Mouse (Mus musculus) activated CD4-positive, CD25-positive, alpha-beta regulatory T cell, adult 4 months (primary cell): Measurements from ENCODE around the gene Lhx2. TPM values are rescaled to one million over a fixed set of nuclear protein-coding genes. Genes with fewer than 3 reads are reported as not detected.

Experiments
- ATAC-seq: one replicate; pipeline ENCODE4 v1.8.0; 2017
- polyA plus RNA-seq, 2 experiments: library from polyadenylated mRNA; unstranded; fragments of 100-300 nt; shearing (Covaris generic); gene quantifications; one replicate each; pipeline ENCODE4 v1.2.1; 2017

Gene Lhx2
- polyA plus RNA-seq, 2 experiments from 2014 or later, result not detected

DNA sequence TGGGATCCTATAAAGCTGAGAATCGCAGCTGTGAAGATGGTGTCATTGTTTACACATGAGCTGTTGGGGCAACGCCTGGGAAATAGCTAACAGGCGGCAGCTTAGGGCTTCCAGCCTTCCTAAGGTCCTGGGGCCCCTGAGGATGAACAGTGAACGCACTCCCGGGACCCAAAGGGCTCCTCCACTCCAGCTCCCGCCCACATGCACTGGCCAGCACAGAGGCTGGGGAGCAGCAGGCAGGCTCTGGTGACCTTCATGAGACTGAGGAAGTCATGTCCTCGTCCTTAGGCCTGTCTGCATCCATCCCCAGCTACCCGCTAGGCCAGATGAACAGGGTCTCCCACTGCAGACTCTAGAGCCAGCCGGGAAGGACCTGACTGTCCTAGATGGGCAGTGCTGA is 27.9 kb downstream of the Lhx2 start:
- ATAC-seq, result no peak

GRCm38 (mm10) chr2:38367852-38368251 is 28.8 kb downstream of the Lhx2 start:
- ATAC-seq, result no peak

GRCm38 (mm10) chr2:38368746-38369330 is 29.8 kb downstream of the Lhx2 start:
- ATAC-seq, result peak; percentile 63

DNA sequence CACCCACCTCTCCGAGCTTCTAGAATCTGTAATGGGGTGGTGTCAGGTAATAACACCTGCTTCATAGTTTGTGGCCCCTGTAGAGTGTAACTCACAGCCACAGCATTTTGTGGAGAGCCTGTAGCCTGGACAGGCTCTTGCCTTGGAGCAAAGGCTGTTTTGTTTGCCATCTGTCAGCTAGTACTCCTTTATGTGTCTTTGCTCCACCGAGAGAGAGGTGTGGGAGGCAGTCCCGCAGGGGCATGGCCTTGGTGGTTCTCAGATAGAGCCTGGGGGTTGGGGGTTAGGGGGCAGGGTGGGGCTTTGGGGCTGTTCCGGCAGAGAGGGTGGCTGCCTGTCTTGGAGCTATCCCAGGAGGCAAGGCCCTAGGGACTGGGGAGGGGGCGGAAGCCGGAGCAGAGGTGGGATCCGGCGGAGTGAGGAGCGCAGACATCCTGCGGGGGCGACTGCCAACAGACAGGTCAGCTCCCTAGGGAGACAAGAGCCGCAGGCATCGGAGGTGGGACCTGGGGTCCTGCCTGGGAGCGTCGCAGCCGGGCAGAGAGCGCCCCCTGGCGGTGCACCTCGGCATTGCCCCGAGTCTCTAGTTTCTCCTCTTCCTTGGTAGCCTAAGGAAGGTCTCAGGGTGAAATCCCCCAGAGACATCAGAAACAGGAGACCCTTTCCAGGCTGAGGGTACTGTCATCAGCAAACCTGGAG is 36.7 kb downstream of the Lhx2 start:
- ATAC-seq, result no peak

- ATAC-seq, result no peak
Observed at GRCm38 (mm10) chr2:38377254-38377653, 38.2 kb downstream of the Lhx2 start.

GRCm38 (mm10) chr2:38378346-38378745 is 39.3 kb downstream of the Lhx2 start:
- peak; percentile 61 for ATAC-seq

DNA sequence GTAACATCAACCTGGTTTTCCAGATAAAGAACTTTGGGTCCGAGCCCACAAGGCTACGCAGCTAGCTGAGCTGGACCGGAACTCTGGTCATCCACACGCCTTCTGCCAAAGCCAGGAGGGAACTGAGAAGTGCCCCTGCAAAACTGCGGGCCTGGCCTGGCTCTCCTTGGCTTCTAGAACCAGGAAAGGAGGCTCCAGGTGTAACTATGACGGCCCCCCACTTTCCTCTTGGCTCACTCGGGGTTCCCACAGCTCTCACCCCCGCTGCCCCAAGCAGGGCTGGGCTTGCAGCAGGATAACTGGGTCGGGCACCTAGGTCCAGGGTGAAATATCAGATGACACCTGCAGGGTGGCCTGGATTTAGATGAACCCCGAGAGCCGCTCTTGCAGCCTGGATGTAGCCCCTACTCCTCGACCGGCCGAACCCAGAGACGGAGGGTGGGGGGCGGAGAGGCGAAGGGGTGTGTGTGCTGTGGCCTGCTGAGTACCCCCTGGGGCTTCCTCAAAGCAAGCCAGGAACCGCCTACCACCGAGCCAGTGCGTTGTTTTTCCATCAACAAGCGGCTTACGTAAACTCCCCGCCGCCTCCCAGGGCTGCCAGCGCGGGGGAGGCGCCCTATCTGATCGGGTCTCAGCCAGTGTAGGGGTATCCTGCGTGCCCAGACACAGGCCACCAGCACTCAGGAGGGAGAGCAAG is 39.9 kb downstream of the Lhx2 start:
- peak; percentile 35 for ATAC-seq

DNA sequence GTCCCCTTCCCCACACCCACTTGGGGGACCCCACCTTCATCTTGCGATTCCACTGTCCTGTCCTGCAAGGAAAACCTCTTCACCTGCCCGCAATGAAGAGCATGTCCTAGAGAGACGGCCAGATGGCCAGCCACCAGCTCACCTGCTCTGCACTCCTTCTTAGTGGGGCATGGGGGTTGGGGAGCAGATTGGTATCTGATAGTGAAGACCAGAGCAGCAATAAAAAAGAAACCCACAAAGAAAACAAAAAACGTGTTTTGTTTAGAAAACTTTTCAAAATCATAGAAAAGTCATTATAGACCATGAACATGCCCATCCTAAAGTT is 40.4 kb downstream of the Lhx2 start:
- no peak for ATAC-seq

DNA sequence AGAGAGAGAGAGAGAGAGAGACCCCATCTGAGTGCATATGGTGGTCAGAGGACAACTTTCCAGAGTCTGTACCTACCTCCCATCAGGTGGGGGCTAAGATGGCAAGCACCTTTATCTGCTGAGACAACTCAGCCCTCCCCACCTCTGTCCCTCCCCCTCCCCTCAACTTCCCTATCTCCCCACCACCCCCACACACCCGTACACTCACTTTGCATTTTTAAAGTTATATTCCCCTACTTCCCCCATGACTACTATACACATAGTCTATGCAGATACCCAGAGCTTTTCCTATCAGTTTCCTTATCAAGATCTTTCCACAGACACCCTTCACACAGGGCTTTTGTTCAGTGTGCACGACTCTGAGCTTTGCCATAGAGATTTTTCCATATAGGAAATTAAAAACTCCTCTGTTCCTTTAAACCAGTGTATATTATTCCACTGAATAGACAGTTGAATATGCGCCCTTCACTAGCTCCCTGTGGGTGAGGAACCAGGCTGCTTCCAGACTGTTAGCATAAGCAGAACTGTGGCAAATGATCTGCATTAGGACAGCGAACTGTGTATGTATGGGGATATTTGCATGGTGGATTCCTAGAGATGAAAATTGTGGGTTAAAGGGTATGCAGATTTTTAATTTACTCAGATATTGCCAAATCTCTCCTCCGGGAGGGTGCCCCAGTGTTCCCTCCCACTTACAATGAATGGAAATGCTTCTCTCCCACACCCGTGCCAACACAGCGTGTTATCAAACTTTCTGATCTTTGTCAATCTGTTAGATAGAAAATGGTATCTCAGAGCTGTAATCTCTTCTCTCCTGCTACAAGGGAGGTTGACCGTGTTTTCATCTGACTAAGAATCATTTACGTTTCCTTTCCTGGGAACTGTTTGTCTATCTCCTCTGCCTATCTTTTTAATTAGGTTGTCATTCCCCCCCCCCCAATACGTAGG is 41.3 kb downstream of the Lhx2 start:
- ATAC-seq, result no peak

DNA sequence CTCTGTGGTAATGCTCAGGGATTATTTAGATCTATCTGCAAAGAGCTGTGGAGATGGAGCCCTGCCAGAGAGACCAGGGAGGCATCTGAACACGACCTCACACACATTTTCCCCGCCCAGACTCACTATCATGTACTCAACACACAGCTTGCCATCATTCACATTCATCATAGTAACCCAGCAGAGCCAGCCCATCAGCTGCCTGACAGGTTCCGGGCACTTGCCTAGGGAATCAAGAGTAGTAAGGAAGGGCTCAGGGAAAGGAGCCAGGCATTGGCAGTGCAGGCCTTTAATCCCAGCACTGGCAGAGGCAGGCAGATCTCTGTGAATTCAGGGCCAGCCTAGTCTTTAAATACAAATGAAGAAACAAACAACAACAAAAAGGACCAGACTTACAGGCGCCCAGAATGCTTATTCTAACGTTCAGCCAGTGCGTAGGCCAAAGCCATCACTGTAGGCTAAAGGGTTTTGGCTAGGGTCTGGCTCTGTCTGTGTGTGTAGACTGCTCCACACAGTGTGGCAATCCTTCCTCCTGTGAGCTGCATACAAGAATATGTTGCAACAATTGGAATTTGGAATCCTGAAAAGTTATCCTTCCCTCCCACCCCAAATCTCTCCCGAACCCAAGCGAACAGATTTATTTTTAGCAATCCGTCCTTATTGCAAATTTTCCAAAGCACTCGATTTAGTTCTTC is 48.6 kb downstream of the Lhx2 start:
- ATAC-seq, result no peak

DNA sequence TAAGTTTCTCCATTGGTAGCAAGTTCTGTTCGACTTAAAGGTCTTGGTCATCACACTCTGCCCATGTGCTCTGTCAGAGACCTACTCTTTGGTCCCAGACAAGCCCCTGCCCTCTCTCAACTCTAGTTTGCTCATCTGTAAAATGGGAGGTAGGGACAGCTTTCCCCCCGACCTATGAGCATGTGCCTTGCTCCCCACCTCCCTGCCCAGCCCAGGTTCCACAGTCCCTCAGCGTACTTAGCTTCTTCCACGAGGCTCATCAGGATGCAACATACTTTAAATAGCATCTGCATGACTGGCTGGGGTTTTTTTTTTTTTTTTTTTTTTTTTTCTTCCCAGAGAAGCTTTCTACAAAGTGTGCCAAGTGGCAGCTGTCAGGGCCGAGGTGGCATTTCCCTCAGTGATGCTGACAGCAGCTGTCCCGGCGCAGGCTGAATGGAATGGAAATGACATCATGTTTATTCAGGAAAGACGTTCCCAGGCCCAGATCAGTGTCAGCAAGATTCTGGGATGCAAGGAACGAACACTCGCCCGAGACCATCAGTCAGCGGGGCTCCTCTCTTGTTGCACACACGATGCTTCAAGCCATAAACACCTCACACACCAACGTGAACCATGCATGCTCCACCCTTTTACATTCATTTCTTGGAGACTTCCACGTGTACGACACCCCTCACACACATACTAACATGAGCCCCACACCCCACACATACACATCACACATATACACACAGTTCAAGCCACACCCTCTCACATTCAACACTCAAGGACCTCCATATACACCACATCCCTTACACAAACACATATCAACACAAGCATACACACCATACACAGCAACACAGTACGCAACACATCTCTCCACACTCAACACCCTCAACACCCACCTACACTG is 56.1 kb downstream of the Lhx2 start:
- no peak for ATAC-seq

DNA sequence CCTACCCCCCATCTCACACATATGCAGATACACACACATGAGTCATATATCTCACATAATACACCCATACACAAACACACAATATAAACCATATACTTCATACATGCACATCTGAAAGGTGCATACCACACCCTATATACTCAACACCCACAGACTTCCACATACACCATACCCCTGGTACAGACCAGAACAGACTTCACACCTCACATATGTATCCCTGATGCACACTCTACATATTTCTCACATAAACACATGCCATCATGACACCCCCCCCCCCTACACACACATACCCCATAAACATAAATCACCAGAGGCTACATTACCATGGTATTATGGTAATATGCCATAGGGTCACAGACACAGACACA is 56.8 kb downstream of the Lhx2 start:
- no peak for ATAC-seq

DNA sequence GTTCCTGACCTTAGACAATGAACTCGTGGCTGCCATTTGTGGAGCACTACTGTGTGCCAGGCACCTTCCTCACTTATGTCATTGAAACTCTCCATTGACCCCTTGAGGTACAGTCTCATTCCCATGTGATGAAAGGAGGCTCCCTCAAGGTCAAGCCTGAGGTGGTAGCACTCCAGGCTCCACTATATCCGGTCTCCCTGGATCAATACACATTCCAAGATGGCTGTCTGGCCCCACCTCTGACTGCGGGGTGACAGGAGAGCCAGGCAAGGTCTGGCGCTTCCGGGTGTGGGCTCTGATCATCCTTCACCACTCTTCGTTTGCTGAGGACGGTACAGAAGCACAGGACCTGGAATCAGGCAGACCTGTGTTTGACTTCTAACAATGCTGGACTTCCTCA is 58.2 kb downstream of the Lhx2 start:
- ATAC-seq, result no peak

- no peak for ATAC-seq
Observed at GRCm38 (mm10) chr2:38397882-38398281, 58.8 kb downstream of the Lhx2 start.

GRCm38 (mm10) chr2:38402611-38403010 is 63.5 kb downstream of the Lhx2 start:
- no peak for ATAC-seq

DNA sequence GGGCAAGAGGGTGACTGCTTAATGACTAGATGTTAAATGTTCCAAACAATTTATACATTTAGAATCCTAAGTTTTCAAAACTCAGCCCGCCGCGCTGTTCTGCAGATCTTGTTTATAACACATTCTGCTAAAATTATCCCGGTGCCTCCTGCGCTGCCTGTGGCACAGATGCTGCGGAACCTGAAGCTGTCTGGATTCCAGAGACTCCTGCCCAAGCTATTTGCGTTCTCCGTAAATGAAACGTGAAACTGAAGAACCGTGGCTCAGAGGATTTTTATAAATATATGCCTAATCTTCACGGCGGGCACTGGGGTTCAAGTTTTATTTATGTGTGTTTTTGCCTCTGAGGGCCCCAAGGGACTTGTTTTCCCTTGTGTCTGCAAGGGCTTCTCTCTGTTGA is 64.2 kb downstream of the Lhx2 start:
- no peak for ATAC-seq

- no peak for ATAC-seq
Observed at GRCm38 (mm10) chr2:38404007-38404596, 65.0 kb downstream of the Lhx2 start.

- ATAC-seq, result no peak
Observed at GRCm38 (mm10) chr2:38405356-38405755, 66.3 kb downstream of the Lhx2 start.

DNA sequence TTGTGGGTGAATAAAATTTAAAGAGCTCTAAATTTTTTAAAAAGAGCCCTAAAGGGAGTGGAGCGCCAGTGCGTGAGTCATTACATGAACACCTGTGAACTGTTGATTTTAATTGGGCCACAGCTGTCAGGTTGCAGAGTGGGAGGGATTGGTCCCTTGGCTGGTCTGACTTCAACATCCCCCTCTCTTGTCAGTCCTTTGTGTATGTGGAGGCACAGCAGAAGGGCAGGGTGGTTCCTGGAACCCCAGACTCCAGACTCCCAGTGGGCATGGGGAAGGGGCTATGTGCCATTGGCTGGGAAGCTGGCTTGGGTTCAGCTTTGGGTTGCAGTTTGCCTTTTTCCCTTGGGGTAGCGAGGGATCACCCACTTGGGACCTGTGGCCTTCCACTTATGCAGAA is 70.2 kb downstream of the Lhx2 start:
- ATAC-seq, result no peak

GRCm38 (mm10) chr2:38410227-38410626 is 71.1 kb downstream of the Lhx2 start:
- no peak for ATAC-seq

DNA sequence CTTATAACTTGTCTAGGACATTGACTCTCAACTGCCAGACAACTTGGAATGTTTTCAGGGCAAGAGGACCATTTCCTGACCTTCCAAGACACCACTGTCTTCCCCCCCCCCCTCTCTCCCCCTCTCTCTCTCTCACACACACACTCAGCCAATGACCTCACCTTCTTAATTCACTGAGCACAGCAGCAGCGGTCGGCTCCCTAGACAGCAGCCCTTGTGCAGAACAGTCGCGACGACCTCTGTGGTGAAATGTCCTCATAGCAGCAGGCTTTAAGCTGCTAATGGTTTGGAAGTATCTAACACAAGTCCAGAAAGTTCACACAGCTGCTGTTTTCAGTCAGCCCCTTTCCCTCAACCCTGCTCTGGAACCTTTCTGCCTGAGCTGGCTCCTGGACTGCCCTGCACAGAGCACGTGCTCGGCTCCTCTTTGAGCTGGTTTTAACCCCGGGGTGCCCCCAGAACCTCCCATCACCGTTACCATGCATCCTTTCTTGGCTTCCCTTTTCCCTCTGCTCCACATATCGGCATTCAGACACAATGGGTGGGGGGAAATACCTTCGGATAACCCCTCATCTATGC is 73.6 kb downstream of the Lhx2 start:
- no peak for ATAC-seq
